Mouse (Mus musculus) liver, embryonic 13.5 days (tissue): ENCODE measurements around the gene Ncaph2. TPM values are rescaled to one million over a fixed set of nuclear protein-coding genes. Genes with fewer than 3 reads are reported as not detected.

Experiments
- ATAC-seq: fragments of 200-750 bp; cut with Nextera tagmentation; 2 replicates; pipeline ENCODE4 v1.8.0; 2017; ENCODE audit warnings: low read depth, mild to moderate bottlenecking, moderate number of reproducible peaks, moderate library complexity
- DNase-seq: peaks from one replicate; pipeline ENCODE4 v3.0.0; 2022
- H3K27ac ChIP-seq: fragments of 300-500 bp; sonication (generic); 2 replicates; pipeline ENCODE4 v1.5.1; 2015; ENCODE audit warnings: moderate library complexity, mild to moderate bottlenecking, inconsistent platforms
- H3K27me3 ChIP-seq: fragments of 300-500 bp; sonication (generic); 2 replicates; pipeline ENCODE4 v1.6.1; 2015; ENCODE audit warnings: mild to moderate bottlenecking, inconsistent platforms
- H3K36me3 ChIP-seq: fragments of 300-500 bp; sonication (generic); 2 replicates; pipeline ENCODE4 v1.6.1; 2015; ENCODE audit warnings: mild to moderate bottlenecking, inconsistent platforms
- H3K4me1 ChIP-seq: fragments of 300-500 bp; sonication (generic); replicated peaks from 2 replicates; pipeline ENCODE4 v1.6.1; 2015; ENCODE audit warnings: inconsistent platforms
- H3K4me2 ChIP-seq: fragments of 300-500 bp; sonication (generic); 2 replicates; pipeline ENCODE4 v1.6.1; 2015; ENCODE audit warnings: inconsistent platforms, mild to moderate bottlenecking, moderate library complexity
- H3K4me3 ChIP-seq: fragments of 300-500 bp; sonication (generic); replicated peaks from 2 replicates; pipeline ENCODE4 v1.5.1; 2015; ENCODE audit warnings: mild to moderate bottlenecking, inconsistent platforms
- H3K9ac ChIP-seq: fragments of 300-500 bp; sonication (generic); 2 replicates; pipeline ENCODE4 v1.6.1; 2015; ENCODE audit warnings: mild to moderate bottlenecking, inconsistent platforms
- H3K9me3 ChIP-seq: fragments of 300-500 bp; sonication (generic); replicated peaks from 2 replicates; pipeline ENCODE4 v1.6.1; 2016; ENCODE audit warnings: inconsistent platforms
- WGBS: fragments of 180-500 bp; shearing (Covaris S2); methylation state at CpG from one replicate; pipeline ENCODE4 v1.1.7; 2015; ENCODE audit not compliant: insufficient replicate concordance; 5-methylcytosine and 5-hydroxymethylcytosine counted together
- polyA plus RNA-seq: library from polyadenylated mRNA; unstranded; fragments of >200 nt; fragmentation: Nextera tagmentation; extraction: Ambion mirVana; gene quantifications from 2 replicates; pipeline ENCODE4 v1.2.1, GENCODE M21; 2015

Gene Ncaph2
- polyA plus RNA-seq, 1 experiment from 2014 or later: 114 TPM

DNA sequence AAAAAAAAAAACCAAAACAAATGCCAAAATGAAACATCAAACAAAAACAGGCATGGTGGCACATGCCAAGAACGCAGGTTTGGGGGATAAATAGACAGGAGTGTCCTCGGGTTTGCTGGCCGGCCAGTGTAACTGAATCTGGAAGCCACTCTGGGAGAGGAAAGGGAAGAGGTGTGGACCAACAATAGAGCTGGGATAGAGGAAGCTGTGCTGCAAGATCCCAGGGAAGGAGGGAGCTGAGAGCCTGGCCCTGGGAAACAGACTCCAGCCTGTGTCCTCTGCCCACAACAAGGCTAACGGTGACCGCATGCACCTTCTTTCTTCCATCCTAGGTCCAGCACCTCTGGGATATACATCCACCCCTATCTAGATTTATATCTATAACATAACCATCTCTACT lies 5.1 kb upstream of the Ncaph2 start:
- H3K9me3 ChIP-seq: no peaks in the 10 kb centered on the region
- H3K4me3 ChIP-seq: no peak overlapping the region
- H3K9ac ChIP-seq: no peak overlapping the region
- no peaks in the 10 kb centered on the region for H3K27me3 ChIP-seq
- ATAC-seq: no peak
- H3K4me2 ChIP-seq: no peak overlapping the region
- DNase-seq: no peak
- H3K36me3 ChIP-seq: peaks cover 44% of the 10 kb centered on the region
- 82% methylated on average over 5 of the region's 5 CpGs for WGBS
- peaks cover 16% of the 10 kb centered on the region for H3K4me1 ChIP-seq
- H3K27ac ChIP-seq: no peak overlapping the region

DNA sequence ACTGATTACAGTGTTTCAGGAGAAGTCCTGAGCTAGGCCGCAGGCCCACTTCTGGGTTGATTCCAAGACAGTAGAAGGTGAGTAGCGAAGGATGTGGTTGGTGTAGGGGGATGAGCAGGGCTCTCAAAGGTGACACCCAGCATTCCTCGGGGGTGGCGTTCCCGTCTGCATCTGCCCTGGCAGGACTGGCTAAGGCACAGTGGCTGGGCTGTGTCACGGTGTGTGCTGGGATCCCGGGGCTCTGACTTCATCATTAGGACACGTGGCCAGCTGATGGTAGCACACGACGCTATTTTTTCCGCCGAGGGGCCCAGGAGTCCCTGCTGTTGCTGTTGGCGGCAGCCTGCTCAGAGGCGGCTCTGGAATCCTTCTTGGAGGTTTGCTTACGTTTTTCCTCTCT lies 4.2 kb upstream of the Ncaph2 start:
- 86% methylated on average over 15 of the region's 15 CpGs for WGBS
- Histone ChIP-seq H3K9ac (no peak overlapping the region), H3K9me3 (no peaks in the 10 kb centered on the region), H3K27ac (no peak overlapping the region), H3K4me2 (no peak overlapping the region), H3K4me3 (no peak overlapping the region), H3K4me1 (peaks cover 16% of the 10 kb centered on the region), H3K27me3 (no peaks in the 10 kb centered on the region), H3K36me3 (peaks cover 44% of the 10 kb centered on the region)
- no peak for DNase-seq
- no peak for ATAC-seq

DNA sequence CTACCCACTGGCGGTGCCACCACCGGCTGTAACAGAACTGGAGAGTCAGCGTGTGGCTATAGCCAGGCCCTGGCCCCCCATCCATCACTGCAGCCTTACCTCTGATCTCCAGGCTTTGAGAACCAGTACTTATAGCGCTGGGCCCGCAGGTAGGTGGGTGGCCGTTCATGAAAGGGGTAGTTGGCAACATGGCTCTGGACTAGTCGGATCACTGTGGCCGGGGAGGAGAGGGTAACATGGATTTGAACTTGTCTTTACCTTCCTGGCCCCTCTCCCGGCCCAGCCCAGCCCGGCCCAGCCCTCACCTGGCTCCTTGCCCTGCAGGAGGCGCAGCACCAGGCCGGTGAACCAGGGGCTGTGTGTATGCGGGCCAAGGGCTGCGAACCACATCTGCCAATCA lies 3.5 kb upstream of the Ncaph2 start:
- 92% methylated on average over 14 of the region's 14 CpGs for WGBS
- Histone ChIP-seq H3K27me3 (no peaks in the 10 kb centered on the region), H3K4me1 (peaks cover 21% of the 10 kb centered on the region), H3K9ac (no peak overlapping the region), H3K4me2 (no peak overlapping the region), H3K4me3 (no peak overlapping the region), H3K27ac (no peak overlapping the region), H3K36me3 (peaks cover 44% of the 10 kb centered on the region), H3K9me3 (no peaks in the 10 kb centered on the region)
- no peak for DNase-seq
- ATAC-seq: no peak

DNA sequence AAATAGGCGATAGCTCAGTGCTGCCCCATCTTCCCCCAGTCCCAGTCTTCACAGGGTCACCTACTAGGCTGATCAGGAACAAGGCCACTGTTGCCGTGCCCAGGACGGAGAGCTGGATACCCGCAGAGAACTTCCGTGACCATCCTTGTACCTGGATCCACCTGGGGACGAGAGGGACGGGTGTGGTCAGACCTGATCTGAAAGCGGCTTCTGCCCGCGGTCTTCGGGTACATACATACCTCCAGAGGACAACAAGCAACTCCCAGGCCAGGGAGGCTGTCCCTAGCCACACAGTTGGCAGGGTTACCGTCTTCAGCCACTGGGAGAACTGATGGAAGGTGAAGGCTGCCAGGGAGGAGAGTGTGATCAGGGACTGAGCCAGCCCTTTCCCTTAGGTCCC lies 2.7 kb upstream of the Ncaph2 start:
- no peak overlapping the region for H3K9ac ChIP-seq
- peaks cover 50% of the 10 kb centered on the region for H3K36me3 ChIP-seq
- no peak overlapping the region for H3K4me2 ChIP-seq
- H3K9me3 ChIP-seq: no peaks in the 10 kb centered on the region
- 94% methylated on average over 12 of the region's 12 CpGs for WGBS
- H3K4me1 ChIP-seq: peaks cover 29% of the 10 kb centered on the region
- no peaks in the 10 kb centered on the region for H3K27me3 ChIP-seq
- DNase-seq (no peak), ATAC-seq (no peak)
- H3K4me3 ChIP-seq: no peak overlapping the region
- H3K27ac ChIP-seq: no peak overlapping the region

DNA sequence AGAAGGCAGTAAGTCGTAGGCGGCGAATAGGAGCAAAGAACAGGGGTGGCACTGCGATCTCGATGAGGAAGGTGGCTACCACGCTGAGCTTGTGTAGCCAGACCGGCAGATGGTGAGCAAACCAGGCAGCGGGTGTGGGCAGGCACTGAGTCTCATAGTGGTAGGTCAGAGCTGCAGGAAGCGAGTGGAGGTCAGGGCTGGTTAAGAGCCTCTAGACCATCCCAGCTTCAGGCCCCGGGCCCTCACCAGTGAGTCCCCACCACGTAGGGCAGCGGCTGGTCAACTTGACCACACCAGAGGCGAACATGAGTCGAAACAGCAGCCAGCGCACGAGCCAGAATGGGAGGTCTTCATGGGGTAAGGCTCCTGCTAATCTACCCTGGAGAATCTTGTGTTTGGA lies 1.7 kb upstream of the Ncaph2 start:
- 93% methylated on average over 16 of the region's 16 CpGs for WGBS
- Histone ChIP-seq H3K4me2 (peak overlapping the region; percentile 81), H3K4me1 (peaks cover 39% of the 10 kb centered on the region), H3K27me3 (no peaks in the 10 kb centered on the region), H3K9me3 (no peaks in the 10 kb centered on the region), H3K27ac (no peak overlapping the region), H3K9ac (peak overlapping the region; percentile 86), H3K4me3 (peak overlapping the region; percentile 71), H3K36me3 (peaks cover 60% of the 10 kb centered on the region)
- DNase-seq: no peak
- ATAC-seq: no peak

DNA sequence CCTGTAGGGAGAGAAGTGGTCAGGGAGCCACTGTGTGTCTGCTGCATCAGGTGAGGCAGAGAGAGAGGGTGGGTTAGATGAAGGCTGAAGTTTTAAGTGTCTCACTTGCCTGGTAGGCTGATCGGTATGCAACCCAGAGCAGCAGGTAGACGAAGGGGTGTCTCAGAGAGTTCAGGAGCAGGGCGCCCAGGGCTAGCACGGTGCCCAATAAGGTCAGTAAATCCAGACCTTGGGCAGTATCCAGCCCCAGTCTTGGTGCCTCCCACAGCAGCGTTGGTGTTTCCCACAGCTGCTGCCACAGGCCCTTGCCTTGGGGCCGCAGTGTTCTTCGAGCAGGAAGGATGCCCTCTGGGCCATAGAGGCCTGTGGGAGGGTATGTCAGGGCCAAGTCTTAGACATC lies 1.1 kb upstream of the Ncaph2 start:
- Histone ChIP-seq H3K9ac (peak overlapping the region; percentile 86), H3K4me3 (peak overlapping the region; percentile 71), H3K27ac (peak overlapping the region; percentile 84), H3K36me3 (peaks cover 63% of the 10 kb centered on the region), H3K4me1 (peaks cover 45% of the 10 kb centered on the region), H3K4me2 (peak overlapping the region; percentile 81), H3K9me3 (no peaks in the 10 kb centered on the region), H3K27me3 (no peaks in the 10 kb centered on the region)
- no peak for ATAC-seq
- 79% methylated on average over 7 of the region's 7 CpGs for WGBS
- no peak for DNase-seq

GRCm38 (mm10) chr15:89356372-89356771 lies 853 bp downstream of the Ncaph2 start:
- Histone ChIP-seq H3K36me3 (peaks cover 69% of the 10 kb centered on the region), H3K27ac (peak overlapping the region; percentile 91), H3K4me2 (peak overlapping the region; percentile 72), H3K9ac (peak overlapping the region; percentile 79), H3K4me1 (peaks cover 55% of the 10 kb centered on the region), H3K9me3 (no peaks in the 10 kb centered on the region), H3K4me3 (peak overlapping the region; percentile 71), H3K27me3 (no peaks in the 10 kb centered on the region)
- peak; percentile 64 for ATAC-seq
- peak; percentile 86 for DNase-seq
- under 1% methylated on average over 15 of the region's 15 CpGs for WGBS

GRCm38 (mm10) chr15:89358784-89359183 lies 3.3 kb downstream of the Ncaph2 start:
- H3K4me1 ChIP-seq: peaks cover 52% of the 10 kb centered on the region
- 0 out of 2 replicates have a peak overlapping the region, but pooled peaks have one; percentile 26 for H3K9ac ChIP-seq
- H3K9me3 ChIP-seq: no peaks in the 10 kb centered on the region
- H3K36me3 ChIP-seq: peaks cover 69% of the 10 kb centered on the region
- ATAC-seq: no peak
- H3K4me2 ChIP-seq: peak overlapping the region; percentile 72; the same call in 1 of the 2 replicates
- no peaks in the 10 kb centered on the region for H3K27me3 ChIP-seq
- no peak for DNase-seq
- H3K27ac ChIP-seq: no peak overlapping the region
- H3K4me3 ChIP-seq: no peak overlapping the region
- 46% methylated on average over 3 of the region's 3 CpGs for WGBS

DNA sequence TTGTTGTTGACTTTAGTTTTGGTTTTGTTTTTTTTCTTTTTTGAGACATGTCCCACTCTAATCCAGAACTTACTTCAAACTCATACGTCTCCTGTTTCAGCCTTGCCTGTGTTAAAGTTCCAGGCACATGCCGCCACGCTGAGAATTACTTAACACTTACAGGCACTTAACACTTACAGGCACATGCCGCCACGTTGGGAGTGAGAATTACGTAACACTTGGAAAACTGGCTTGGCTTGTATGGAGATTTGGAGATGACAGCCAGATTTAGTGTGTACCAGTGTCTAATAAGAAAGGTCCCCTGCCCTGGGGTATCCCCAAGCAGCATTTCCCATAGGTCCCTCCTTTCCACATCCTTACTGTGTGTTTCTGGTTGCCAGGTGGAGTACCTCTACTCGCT lies 7.5 kb downstream of the Ncaph2 start:
- ATAC-seq: no peak
- no peak overlapping the region for H3K4me2 ChIP-seq
- H3K36me3 ChIP-seq: peaks cover 96% of the 10 kb centered on the region
- no peaks in the 10 kb centered on the region for H3K27me3 ChIP-seq
- 92% methylated on average over 7 of the region's 7 CpGs for WGBS
- H3K27ac ChIP-seq: no peak overlapping the region
- no peak for DNase-seq
- H3K4me1 ChIP-seq: peaks cover 24% of the 10 kb centered on the region
- H3K9ac ChIP-seq: no peak overlapping the region
- no peak overlapping the region for H3K4me3 ChIP-seq
- H3K9me3 ChIP-seq: no peaks in the 10 kb centered on the region

GRCm38 (mm10) chr15:89365141-89365551 lies 9.6 kb downstream of the Ncaph2 start:
- Histone ChIP-seq H3K4me1 (peaks cover 4% of the 10 kb centered on the region; the same call in 1 of the 2 replicates), H3K27me3 (no peaks in the 10 kb centered on the region), H3K9ac (no peak overlapping the region), H3K36me3 (peaks cover 100% of the 10 kb centered on the region), H3K9me3 (no peaks in the 10 kb centered on the region), H3K27ac (no peak overlapping the region), H3K4me2 (no peak overlapping the region), H3K4me3 (no peak overlapping the region)
- 93% methylated on average over 4 of the region's 4 CpGs for WGBS
- DNase-seq: no peak
- no peak for ATAC-seq

GRCm38 (mm10) chr15:89372068-89372467 lies 16.5 kb downstream of the Ncaph2 start:
- DNase-seq (no peak), ATAC-seq (no peak)
- Histone ChIP-seq H3K4me3 (0 out of 2 replicates have a peak overlapping the region, but pooled peaks have one; percentile 71), H3K4me1 (peaks cover 40% of the 10 kb centered on the region), H3K4me2 (peak overlapping the region; percentile 98), H3K9me3 (no peaks in the 10 kb centered on the region), H3K9ac (0 out of 2 replicates have a peak overlapping the region, but pooled peaks have one; percentile 2), H3K27ac (0 out of 2 replicates have a peak overlapping the region, but pooled peaks have one; percentile 87), H3K36me3 (peaks cover 58% of the 10 kb centered on the region), H3K27me3 (peaks cover 13% of the 10 kb centered on the region)
- WGBS: 87% methylated on average over 13 of the region's 13 CpGs

DNA sequence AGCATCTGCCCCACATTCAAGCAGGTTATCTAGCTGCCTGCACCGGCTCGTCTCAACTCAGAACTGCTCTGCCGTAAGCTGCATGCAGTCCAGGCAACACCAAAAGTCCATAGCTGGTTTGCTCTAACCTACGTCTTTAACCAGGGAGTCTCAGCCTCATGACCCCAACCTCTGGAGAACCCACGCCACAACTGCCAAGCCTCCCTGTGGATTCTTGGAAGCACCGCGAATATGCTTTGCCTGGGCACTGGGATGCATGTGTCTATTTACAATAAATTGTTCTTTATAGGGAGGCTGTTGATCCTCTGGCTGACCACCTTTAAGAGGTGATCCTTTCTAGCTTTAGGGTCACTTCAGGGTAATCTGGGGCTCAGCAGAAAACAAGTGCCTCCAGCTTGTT lies 17.0 kb downstream of the Ncaph2 start:
- WGBS: 80% methylated on average over 7 of the region's 7 CpGs
- H3K4me3 ChIP-seq: peak overlapping the region; percentile 71
- peak overlapping the region; percentile 87 for H3K27ac ChIP-seq
- H3K4me2 ChIP-seq: peak overlapping the region; percentile 98
- H3K9ac ChIP-seq: peak overlapping the region; percentile 85
- ATAC-seq (no peak), DNase-seq (no peak)
- H3K36me3 ChIP-seq: peaks cover 54% of the 10 kb centered on the region
- H3K4me1 ChIP-seq: peaks cover 44% of the 10 kb centered on the region
- H3K9me3 ChIP-seq: no peaks in the 10 kb centered on the region
- H3K27me3 ChIP-seq: peaks cover 17% of the 10 kb centered on the region
